Mouse (Mus musculus) thymus, adult 2 months (tissue): ENCODE data around the gene Map6.

Source experiments
- CTCF ChIP-seq: fragments of 200-500 bp; IDR thresholded peaks from 2 replicates; pipeline ENCODE4 v1.5.1; 2012; ENCODE audit warnings: mild to moderate bottlenecking, control low read depth, low read length, moderate library complexity, borderline replicate concordance; ENCODE audit not compliant: control insufficient read depth, poor library complexity, insufficient read depth; ENCODE audit errors: extremely low read depth
- POLR2A ChIP-seq: fragments of 200-500 bp; IDR thresholded peaks from 2 replicates; pipeline ENCODE4 v1.6.1; 2012; ENCODE audit warnings: mild to moderate bottlenecking, low read length, control low read depth, moderate library complexity; ENCODE audit not compliant: control insufficient read depth, poor library complexity, insufficient read depth; ENCODE audit errors: extremely low read depth

- TF ChIP-seq POLR2A (no peak), CTCF (no peak)
These were observed 93.0 kb downstream of the Map6 start for GRCm38 (mm10) chr7:99360021-99360802.
